Mouse (Mus musculus): ENCODE results near the gene Srr. TPM values are rescaled to one million over a fixed set of nuclear protein-coding genes. Genes with fewer than 3 reads are reported as not detected.
A peak's percentile ranks its signal among the peaks of the same experiment; 100 is the strongest.

Gene Srr
- polyA plus RNA-seq, 1 experiment from 2014 or later: 45.8 TPM

GRCm38 (mm10) chr11:74919249-74919648 is 6.5 kb downstream of the Srr start:
- Histone ChIP-seq H3K9ac (replicated peaks; ENCODE audit: low read depth, low read length) (no peak overlapping the region), H3K4me3 (ENCODE audit: low read depth, low read length) (no peak overlapping the region), H3K27me3 (ENCODE audit: control insufficient read depth, insufficient read depth, low read length) (no peaks in the 10 kb centered on the region), H3K9me3 (ENCODE audit: control insufficient read depth, low read length) (no peaks in the 10 kb centered on the region), H3K4me1 (ENCODE audit: control insufficient read depth, insufficient read depth, low read length) (no peaks in the 10 kb centered on the region), H3K36me3 (ENCODE audit: control insufficient read depth, insufficient read depth, low read length) (peaks cover 5% of the 10 kb centered on the region; the same call in 1 of the 2 replicates), H3K4me2 (ENCODE audit: low read depth, low read length) (no peak overlapping the region), H3K27ac (ENCODE audit: low read depth, low read length) (no peak overlapping the region)
- no peak for ATAC-seq (ENCODE audit: low read depth)
- WGBS: 84% methylated on average over 6 of the region's 6 CpGs

GRCm38 (mm10) chr11:74912492-74912891 is 13.3 kb downstream of the Srr start:
- Histone ChIP-seq H3K36me3 (ENCODE audit: control insufficient read depth, insufficient read depth, low read length) (peaks cover 20% of the 10 kb centered on the region), H3K4me1 (ENCODE audit: control insufficient read depth, insufficient read depth, low read length) (no peaks in the 10 kb centered on the region), H3K4me2 (ENCODE audit: low read depth, low read length) (no peak overlapping the region), H3K27me3 (ENCODE audit: control insufficient read depth, insufficient read depth, low read length) (no peaks in the 10 kb centered on the region), H3K27ac (ENCODE audit: low read depth, low read length) (no peak overlapping the region), H3K4me3 (ENCODE audit: low read depth, low read length) (no peak overlapping the region), H3K9me3 (ENCODE audit: control insufficient read depth, low read length) (no peaks in the 10 kb centered on the region), H3K9ac (replicated peaks; ENCODE audit: low read depth, low read length) (no peak overlapping the region)
- no peak for ATAC-seq (ENCODE audit: low read depth)
- 90% methylated on average over 3 of the region's 3 CpGs for WGBS

GRCm38 (mm10) chr11:74909978-74910377 is 15.8 kb downstream of the Srr start:
- 89% methylated on average over 4 of the region's 4 CpGs for WGBS
- peaks cover 45% of the 10 kb centered on the region for H3K36me3 ChIP-seq (ENCODE audit: control insufficient read depth, insufficient read depth, low read length)
- no peak for ATAC-seq (ENCODE audit: low read depth)

GRCm38 (mm10) chr11:74908618-74909399 is 16.9 kb downstream of the Srr start:
- no peaks in the 10 kb centered on the region for H3K9me3 ChIP-seq (ENCODE audit: control insufficient read depth, low read length)
- H3K36me3 ChIP-seq (ENCODE audit: control insufficient read depth, insufficient read depth, low read length): peaks cover 56% of the 10 kb centered on the region
- no peaks in the 10 kb centered on the region for H3K27me3 ChIP-seq (ENCODE audit: control insufficient read depth, insufficient read depth, low read length)
- no peak overlapping the region for H3K9ac ChIP-seq (replicated peaks; ENCODE audit: low read depth, low read length)
- no peak for ATAC-seq (ENCODE audit: low read depth)
- H3K27ac ChIP-seq (ENCODE audit: low read depth, low read length): no peak overlapping the region
- H3K4me3 ChIP-seq (ENCODE audit: low read depth, low read length): no peak overlapping the region
- 88% methylated on average over 12 of the region's 12 CpGs for WGBS
- no peak overlapping the region for H3K4me2 ChIP-seq (ENCODE audit: low read depth, low read length)
- H3K4me1 ChIP-seq (ENCODE audit: control insufficient read depth, insufficient read depth, low read length): no peaks in the 10 kb centered on the region

More at GRCm38 (mm10) chr11:74909978-74910377, 15.8 kb downstream of the Srr start:
- H3K4me1 ChIP-seq (ENCODE audit: control insufficient read depth, insufficient read depth, low read length): no peaks in the 10 kb centered on the region
- H3K27me3 ChIP-seq (ENCODE audit: control insufficient read depth, insufficient read depth, low read length): no peaks in the 10 kb centered on the region
- H3K4me2 ChIP-seq (ENCODE audit: low read depth, low read length): no peak overlapping the region
- no peak overlapping the region for H3K9ac ChIP-seq (replicated peaks; ENCODE audit: low read depth, low read length)
- no peak overlapping the region for H3K4me3 ChIP-seq (ENCODE audit: low read depth, low read length)
- no peaks in the 10 kb centered on the region for H3K9me3 ChIP-seq (ENCODE audit: control insufficient read depth, low read length)
- H3K27ac ChIP-seq (ENCODE audit: low read depth, low read length): no peak overlapping the region

GRCm38 (mm10) chr11:74907850-74908249 is 17.9 kb downstream of the Srr start:
- H3K27me3 ChIP-seq (ENCODE audit: control insufficient read depth, insufficient read depth, low read length): no peaks in the 10 kb centered on the region
- no peak overlapping the region for H3K4me2 ChIP-seq (ENCODE audit: low read depth, low read length)
- H3K9me3 ChIP-seq (ENCODE audit: control insufficient read depth, low read length): no peaks in the 10 kb centered on the region
- H3K4me1 ChIP-seq (ENCODE audit: control insufficient read depth, insufficient read depth, low read length): no peaks in the 10 kb centered on the region
- H3K4me3 ChIP-seq (ENCODE audit: low read depth, low read length): no peak overlapping the region
- H3K9ac ChIP-seq (replicated peaks; ENCODE audit: low read depth, low read length): no peak overlapping the region
- WGBS: 97% methylated on average over 6 of the region's 6 CpGs
- H3K36me3 ChIP-seq (ENCODE audit: control insufficient read depth, insufficient read depth, low read length): peaks cover 66% of the 10 kb centered on the region
- ATAC-seq (ENCODE audit: low read depth): no peak
- no peak overlapping the region for H3K27ac ChIP-seq (ENCODE audit: low read depth, low read length)

GRCm38 (mm10) chr11:74902416-74902815 is 23.3 kb downstream of the Srr start:
- no peak for ATAC-seq (ENCODE audit: low read depth)
- WGBS: 97% methylated on average over 5 of the region's 5 CpGs
- peaks cover 69% of the 10 kb centered on the region for H3K36me3 ChIP-seq (ENCODE audit: control insufficient read depth, insufficient read depth, low read length)

GRCm38 (mm10) chr11:74901555-74901954 is 24.2 kb downstream of the Srr start:
- ATAC-seq (ENCODE audit: low read depth): no peak

More at GRCm38 (mm10) chr11:74902416-74902815, 23.3 kb downstream of the Srr start:
- Histone ChIP-seq H3K27me3 (ENCODE audit: control insufficient read depth, insufficient read depth, low read length) (no peaks in the 10 kb centered on the region), H3K4me3 (ENCODE audit: low read depth, low read length) (no peak overlapping the region), H3K4me2 (ENCODE audit: low read depth, low read length) (no peak overlapping the region), H3K9me3 (ENCODE audit: control insufficient read depth, low read length) (no peaks in the 10 kb centered on the region), H3K9ac (replicated peaks; ENCODE audit: low read depth, low read length) (no peak overlapping the region), H3K27ac (ENCODE audit: low read depth, low read length) (no peak overlapping the region), H3K4me1 (ENCODE audit: control insufficient read depth, insufficient read depth, low read length) (peaks cover 7% of the 10 kb centered on the region)

GRCm38 (mm10) chr11:74898517-74898827 is 27.3 kb downstream of the Srr start:
- H3K4me2 ChIP-seq (ENCODE audit: low read depth, low read length): peak overlapping the region; percentile 76
- under 1% methylated on average over 7 of the region's 7 CpGs for WGBS
- H3K9ac ChIP-seq (replicated peaks; ENCODE audit: low read depth, low read length): peak overlapping the region; percentile 57
- H3K4me1 ChIP-seq (ENCODE audit: control insufficient read depth, insufficient read depth, low read length): peaks cover 16% of the 10 kb centered on the region
- peaks cover 30% of the 10 kb centered on the region for H3K36me3 ChIP-seq (ENCODE audit: control insufficient read depth, insufficient read depth, low read length)
- H3K27me3 ChIP-seq (ENCODE audit: control insufficient read depth, insufficient read depth, low read length): no peaks in the 10 kb centered on the region
- H3K9me3 ChIP-seq (ENCODE audit: control insufficient read depth, low read length): no peaks in the 10 kb centered on the region
- no peak for ATAC-seq (ENCODE audit: low read depth)
- peak overlapping the region; percentile 81 for H3K4me3 ChIP-seq (ENCODE audit: low read depth, low read length)
- H3K27ac ChIP-seq (ENCODE audit: low read depth, low read length): peak overlapping the region; percentile 84

More at GRCm38 (mm10) chr11:74901555-74901954, 24.2 kb downstream of the Srr start:
- no peak overlapping the region for H3K27ac ChIP-seq (ENCODE audit: low read depth, low read length)
- no peak overlapping the region for H3K4me3 ChIP-seq (ENCODE audit: low read depth, low read length)
- no peaks in the 10 kb centered on the region for H3K27me3 ChIP-seq (ENCODE audit: control insufficient read depth, insufficient read depth, low read length)
- H3K9ac ChIP-seq (replicated peaks; ENCODE audit: low read depth, low read length): no peak overlapping the region
- H3K4me2 ChIP-seq (ENCODE audit: low read depth, low read length): no peak overlapping the region
- 94% methylated on average over 6 of the region's 6 CpGs for WGBS
- H3K36me3 ChIP-seq (ENCODE audit: control insufficient read depth, insufficient read depth, low read length): peaks cover 60% of the 10 kb centered on the region
- peaks cover 7% of the 10 kb centered on the region for H3K4me1 ChIP-seq (ENCODE audit: control insufficient read depth, insufficient read depth, low read length)
- H3K9me3 ChIP-seq (ENCODE audit: control insufficient read depth, low read length): no peaks in the 10 kb centered on the region

- Histone ChIP-seq H3K36me3 (ENCODE audit: control insufficient read depth, insufficient read depth, low read length) (peaks cover 24% of the 10 kb centered on the region), H3K27ac (ENCODE audit: low read depth, low read length) (peak within 1 kb of the TSS; percentile 84), H3K4me1 (ENCODE audit: control insufficient read depth, insufficient read depth, low read length) (peaks cover 16% of the 10 kb centered on the region), H3K9me3 (ENCODE audit: control insufficient read depth, low read length) (no peaks in the 10 kb centered on the region), H3K9ac (replicated peaks; ENCODE audit: low read depth, low read length) (peak within 1 kb of the TSS; percentile 86), H3K27me3 (ENCODE audit: control insufficient read depth, insufficient read depth, low read length) (no peaks in the 10 kb centered on the region), H3K4me2 (ENCODE audit: low read depth, low read length) (peak within 1 kb of the TSS; percentile 76), H3K4me3 (ENCODE audit: low read depth, low read length) (peak within 1 kb of the TSS; percentile 81)
- peak; percentile 77 for ATAC-seq (ENCODE audit: low read depth)
- under 1% methylated on average over 54 of the region's 54 CpGs for WGBS
Observed at GRCm38 (mm10) chr11:74897678-74898516, 27.9 kb downstream of the Srr start, which contains the start of gene Tsr1. TSS of gene Tsr1 (plus strand) at chr11:74898071.
